Mouse (Mus musculus) liver, postnatal 0 days (tissue): ENCODE data around the gene Ccni. TPM values are rescaled to one million over a fixed set of nuclear protein-coding genes. Genes with fewer than 3 reads are reported as not detected.

Experiments
- ATAC-seq: fragments of 200-750 bp; cut with Nextera tagmentation; 2 replicates; pipeline ENCODE4 v1.8.0; 2017; ENCODE audit warnings: mild to moderate bottlenecking, moderate library complexity
- DNase-seq: peaks from one replicate; pipeline ENCODE4 v3.0.0-alpha.2; 2016
- H3K27ac ChIP-seq: fragments of 300-500 bp; sonication (generic); 2 replicates; pipeline ENCODE4 v1.5.1; 2014; ENCODE audit warnings: antibody characterized with exemption, moderate library complexity, mild to moderate bottlenecking, low read depth
- H3K27me3 ChIP-seq: fragments of 300-500 bp; sonication (generic); 2 replicates; pipeline ENCODE4 v1.6.1; 2014; ENCODE audit warnings: low read length, control low read depth, mixed read lengths; ENCODE audit not compliant: insufficient read depth
- H3K36me3 ChIP-seq: fragments of 300-500 bp; sonication (generic); replicated peaks from 2 replicates; pipeline ENCODE4 v1.6.1; 2014; ENCODE audit warnings: mild to moderate bottlenecking, control low read depth, low read length, moderate library complexity, mixed read lengths; ENCODE audit not compliant: insufficient read depth
- H3K4me1 ChIP-seq: fragments of 300-500 bp; sonication (generic); 2 replicates; pipeline ENCODE4 v1.6.1; 2014; ENCODE audit warnings: antibody characterized with exemption, mild to moderate bottlenecking, control low read depth; ENCODE audit not compliant: insufficient read depth
- H3K4me2 ChIP-seq: fragments of 300-500 bp; sonication (generic); 2 replicates; pipeline ENCODE4 v1.6.1; 2014; ENCODE audit warnings: low read depth, mild to moderate bottlenecking, low read length, moderate library complexity, mixed read lengths
- H3K4me3 ChIP-seq: fragments of 300-500 bp; sonication (generic); 2 replicates; pipeline ENCODE4 v1.5.1; 2014; ENCODE audit warnings: low read depth, low read length
- H3K9ac ChIP-seq: fragments of 300-500 bp; sonication (generic); replicated peaks from 2 replicates; pipeline ENCODE4 v1.6.1; 2014; ENCODE audit warnings: mild to moderate bottlenecking, moderate library complexity
- H3K9me3 ChIP-seq: fragments of 300-500 bp; sonication (generic); 2 replicates; pipeline ENCODE4 v1.6.1; 2016; ENCODE audit warnings: mild to moderate bottlenecking, control low read depth, low read length, mixed read lengths
- CTCF ChIP-seq: sonication (generic); IDR thresholded peaks from 2 replicates; pipeline ENCODE4 v1.5.1; 2016; ENCODE audit warnings: antibody characterized with exemption, low read depth
- EP300 ChIP-seq: IDR thresholded peaks from 2 replicates; pipeline ENCODE4 v1.6.1; 2016; ENCODE audit warnings: antibody characterized with exemption, low read depth, mild to moderate bottlenecking
- WGBS: fragments of 180-500 bp; shearing (Covaris S2); extraction: QIAGEN DNeasy Blood & Tissue Kit; methylation state at CpG from one replicate; pipeline ENCODE4 v1.1.7; 2014; ENCODE audit not compliant: insufficient replicate concordance; 5-methylcytosine and 5-hydroxymethylcytosine counted together
- polyA plus RNA-seq: library from polyadenylated mRNA; unstranded; fragments of >200 nt; fragmentation: Nextera tagmentation; extraction: Ambion mirVana; gene quantifications from 2 replicates; pipeline ENCODE4 v1.2.1, GENCODE M21; 2015

Ccni gene
- polyA plus RNA-seq, 1 experiment from 2014 or later, result 41.9 TPM

- Histone ChIP-seq H3K4me3 (no peak overlapping the region), H3K4me2 (no peak overlapping the region), H3K9me3 (no peaks in the 10 kb centered on the region), H3K27me3 (no peaks in the 10 kb centered on the region), H3K27ac (no peak overlapping the region), H3K9ac (no peak overlapping the region), H3K4me1 (peaks cover 19% of the 10 kb centered on the region), H3K36me3 (no peaks in the 10 kb centered on the region)
- TF ChIP-seq EP300 (no peak), CTCF (no peak)
- no peak for DNase-seq
- no peak for ATAC-seq
- 63% methylated on average over 3 of the region's 3 CpGs for WGBS
Measured at GRCm38 (mm10) chr5:93231721-93232120, 25.4 kb upstream of the Ccni start.

GRCm38 (mm10) chr5:93229527-93229926 is 23.2 kb upstream of the Ccni start:
- Histone ChIP-seq H3K4me1 (peaks cover 19% of the 10 kb centered on the region), H3K9me3 (no peaks in the 10 kb centered on the region), H3K27me3 (no peaks in the 10 kb centered on the region), H3K4me3 (no peak overlapping the region), H3K36me3 (no peaks in the 10 kb centered on the region), H3K4me2 (no peak overlapping the region), H3K9ac (no peak overlapping the region), H3K27ac (no peak overlapping the region)
- WGBS, result 45% methylated on average over 2 of the region's 2 CpGs
- ATAC-seq, result no peak
- TF ChIP-seq EP300 (no peak), CTCF (no peak)
- no peak for DNase-seq

GRCm38 (mm10) chr5:93227157-93227556 is 20.9 kb upstream of the Ccni start:
- Histone ChIP-seq H3K27ac (no peak overlapping the region), H3K4me3 (no peak overlapping the region), H3K27me3 (no peaks in the 10 kb centered on the region), H3K9ac (no peak overlapping the region), H3K4me1 (peaks cover 7% of the 10 kb centered on the region; the same call in 1 of the 2 replicates), H3K9me3 (no peaks in the 10 kb centered on the region), H3K4me2 (no peak overlapping the region; the same call in 1 of the 2 replicates), H3K36me3 (no peaks in the 10 kb centered on the region)
- TF ChIP-seq CTCF, result no peak
- no peak for TF ChIP-seq EP300
- 72% methylated on average over 3 of the region's 3 CpGs for WGBS
- ATAC-seq, result no peak
- DNase-seq, result no peak

GRCm38 (mm10) chr5:93224549-93224948 is 18.3 kb upstream of the Ccni start:
- ATAC-seq (no peak), DNase-seq (no peak)
- 75% methylated on average over 2 of the region's 2 CpGs for WGBS
- H3K9me3 ChIP-seq, result no peaks in the 10 kb centered on the region
- no peaks in the 10 kb centered on the region for H3K27me3 ChIP-seq
- H3K4me2 ChIP-seq, result no peak overlapping the region
- H3K27ac ChIP-seq, result no peak overlapping the region
- TF ChIP-seq CTCF (no peak), EP300 (no peak)
- no peak overlapping the region for H3K4me3 ChIP-seq
- H3K4me1 ChIP-seq, result peaks cover 7% of the 10 kb centered on the region; the same call in 1 of the 2 replicates
- no peak overlapping the region for H3K9ac ChIP-seq
- H3K36me3 ChIP-seq, result no peaks in the 10 kb centered on the region

GRCm38 (mm10) chr5:93221661-93222060 is 15.4 kb upstream of the Ccni start:
- H3K27ac ChIP-seq, result no peak overlapping the region
- ATAC-seq (no peak), DNase-seq (no peak)
- H3K9me3 ChIP-seq, result no peaks in the 10 kb centered on the region
- TF ChIP-seq EP300 (no peak), CTCF (no peak)
- no peaks in the 10 kb centered on the region for H3K4me1 ChIP-seq
- no peak overlapping the region for H3K4me3 ChIP-seq
- H3K9ac ChIP-seq, result no peak overlapping the region
- no peaks in the 10 kb centered on the region for H3K36me3 ChIP-seq
- WGBS, result 65% methylated on average over 3 of the region's 3 CpGs
- no peaks in the 10 kb centered on the region for H3K27me3 ChIP-seq
- H3K4me2 ChIP-seq, result no peak overlapping the region

GRCm38 (mm10) chr5:93218375-93218774 is 12.1 kb upstream of the Ccni start:
- Histone ChIP-seq H3K9me3 (no peaks in the 10 kb centered on the region), H3K36me3 (no peaks in the 10 kb centered on the region), H3K4me1 (no peaks in the 10 kb centered on the region), H3K27ac (no peak overlapping the region), H3K4me2 (no peak overlapping the region), H3K9ac (no peak overlapping the region), H3K27me3 (no peaks in the 10 kb centered on the region), H3K4me3 (no peak overlapping the region)
- no peak for DNase-seq
- WGBS, result 67% methylated on average over 3 of the region's 3 CpGs
- TF ChIP-seq CTCF (no peak), EP300 (no peak)
- no peak for ATAC-seq

GRCm38 (mm10) chr5:93207555-93207954 is 1.3 kb upstream of the Ccni start:
- 73% methylated on average over 1 of the region's 1 CpGs for WGBS
- no peak for DNase-seq
- TF ChIP-seq EP300 (no peak), CTCF (no peak)
- Histone ChIP-seq H3K36me3 (no peaks in the 10 kb centered on the region), H3K4me1 (peaks cover 11% of the 10 kb centered on the region), H3K9me3 (no peaks in the 10 kb centered on the region), H3K9ac (no peak overlapping the region), H3K4me2 (peak overlapping the region; percentile 73), H3K27ac (peak overlapping the region; percentile 5; the same call in 1 of the 2 replicates), H3K27me3 (no peaks in the 10 kb centered on the region), H3K4me3 (no peak overlapping the region)
- ATAC-seq, result no peak
